Mouse (Mus musculus) CH12.LX (cell line): ENCODE measurements around the gene Lpar3. TPM values are rescaled to one million over a fixed set of nuclear protein-coding genes. Genes with fewer than 3 reads are reported as not detected.

Source experiments
- DNase-seq: peaks from one replicate; pipeline ENCODE4 v3.0.0-alpha.2; 2013; ENCODE audit errors: extremely low read depth
- H3K27ac ChIP-seq: 2 replicates; pipeline ENCODE4 v1.5.1; 2012; ENCODE audit warnings: low read depth, mild to moderate bottlenecking, control low read depth, moderate library complexity; ENCODE audit not compliant: insufficient read depth
- H3K27me3 ChIP-seq: replicated peaks from 2 replicates; pipeline ENCODE3; 2012; ENCODE audit warnings: inconsistent platforms
- H3K36me3 ChIP-seq, 2 experiments: replicated peaks in 1 of 2; 2 replicates each; pipeline versions ENCODE3 to v1.6.1; 2012; ENCODE audit warnings: inconsistent platforms in 1 of 2, low read length in 1 of 2, mild to moderate bottlenecking in 1 of 2, mixed read lengths in 1 of 2, moderate library complexity in 1 of 2; ENCODE audit not compliant: control insufficient read depth in 1 of 2, insufficient read depth in 1 of 2
- H3K4me1 ChIP-seq, 2 experiments: 2 replicates each; pipeline ENCODE4 v1.6.1; 2012; ENCODE audit warnings: inconsistent platforms in 1 of 2, moderate library complexity in 1 of 2; ENCODE audit not compliant: insufficient read depth in 2 of 2, control insufficient read depth in 1 of 2
- H3K4me2 ChIP-seq: 2 replicates; pipeline ENCODE4 v1.6.1; 2012; ENCODE audit warnings: low read depth, mild to moderate bottlenecking, control low read depth; ENCODE audit not compliant: poor library complexity, insufficient read depth, severe bottlenecking
- H3K4me3 ChIP-seq, 3 experiments: fragments of 150-350 bp in 1 of 3; sonication (generic) in 1 of 3; replicated peaks in 1 of 3; 2 replicates each; pipeline versions ENCODE3 to v1.5.1; 2011 to 2012; ENCODE audit warnings: low read depth in 2 of 3, low read length in 2 of 3, mild to moderate bottlenecking in 2 of 3, moderate library complexity in 2 of 3, control low read depth in 1 of 3, improper control_type of control experiment in 1 of 3, inconsistent platforms in 1 of 3, mixed read lengths in 1 of 3; ENCODE audit not compliant: poor library complexity in 1 of 3
- H3K79me2 ChIP-seq: replicated peaks from 2 replicates; pipeline ENCODE4 v1.6.1; 2012; ENCODE audit warnings: mild to moderate bottlenecking, moderate library complexity; ENCODE audit not compliant: control insufficient read depth, poor library complexity, insufficient read depth, severe bottlenecking; ENCODE audit errors: extremely low read depth
- H3K9ac ChIP-seq: 2 replicates; pipeline ENCODE4 v1.6.1; 2012; ENCODE audit warnings: low read depth, mild to moderate bottlenecking, control low read depth, moderate library complexity; ENCODE audit not compliant: insufficient read depth
- H3K9me3 ChIP-seq: replicated peaks from 2 replicates; pipeline ENCODE3; 2012; ENCODE audit warnings: low read length, inconsistent platforms, mixed read lengths
- ELF1 ChIP-seq: IDR thresholded peaks from 2 replicates; pipeline ENCODE4 v1.6.1; 2014; ENCODE audit warnings: low read depth, mild to moderate bottlenecking, inconsistent platforms, low read length, improper control_type of control experiment
- EP300 ChIP-seq: IDR thresholded peaks from 2 replicates; pipeline ENCODE4 v1.6.1; 2011; ENCODE audit warnings: low read length, improper control_type of control experiment
- ETS1 ChIP-seq: conservative IDR thresholded peaks from 2 replicates; pipeline ENCODE4 v1.6.1; 2012; ENCODE audit warnings: low read depth, mild to moderate bottlenecking, inconsistent platforms, low read length, improper control_type of control experiment, moderate library complexity
- HCFC1 ChIP-seq: IDR thresholded peaks from 2 replicates; pipeline ENCODE4 v1.6.1; 2012; ENCODE audit warnings: low read depth, mild to moderate bottlenecking, inconsistent platforms, low read length, improper control_type of control experiment
- IRF4 ChIP-seq: IDR thresholded peaks from 2 replicates; pipeline ENCODE4 v1.6.1; 2014; ENCODE audit warnings: low read depth, mild to moderate bottlenecking, inconsistent platforms, low read length, improper control_type of control experiment
- JUN ChIP-seq: IDR thresholded peaks from 2 replicates; pipeline ENCODE4 v1.6.1; 2011; ENCODE audit warnings: low read depth, mild to moderate bottlenecking, low read length, improper control_type of control experiment, moderate library complexity; ENCODE audit not compliant: insufficient read depth
- JUND ChIP-seq: conservative IDR thresholded peaks from 2 replicates; pipeline ENCODE4 v1.6.1; 2011; ENCODE audit warnings: low read depth, low read length, improper control_type of control experiment
- KAT2A ChIP-seq: IDR thresholded peaks from 2 replicates; pipeline ENCODE4 v1.6.1; 2012; ENCODE audit warnings: low read length, improper control_type of control experiment, inconsistent platforms; ENCODE audit not compliant: insufficient replicate concordance
- MAFK ChIP-seq: IDR thresholded peaks from 2 replicates; pipeline ENCODE4 v1.6.1; 2011; ENCODE audit warnings: low read length, improper control_type of control experiment; ENCODE audit not compliant: insufficient replicate concordance
- MAZ ChIP-seq: IDR thresholded peaks from 2 replicates; pipeline ENCODE4 v1.6.1; 2012; ENCODE audit warnings: low read depth, mild to moderate bottlenecking, inconsistent platforms, low read length, improper control_type of control experiment, moderate library complexity
- MEF2A ChIP-seq: IDR thresholded peaks from 2 replicates; pipeline ENCODE4 v1.6.1; 2014; ENCODE audit warnings: low read depth, mild to moderate bottlenecking, inconsistent platforms, low read length, improper control_type of control experiment, borderline replicate concordance
- SIN3A ChIP-seq: IDR thresholded peaks from 2 replicates; pipeline ENCODE4 v1.6.1; 2012; ENCODE audit warnings: low read length, improper control_type of control experiment, inconsistent platforms
- USF1 ChIP-seq: IDR thresholded peaks from 2 replicates; pipeline ENCODE4 v1.6.1; 2014; ENCODE audit warnings: low read depth, mild to moderate bottlenecking, inconsistent platforms, low read length, improper control_type of control experiment
- ZC3H11A ChIP-seq: IDR thresholded peaks from 2 replicates; pipeline ENCODE4 v1.6.1; 2012; ENCODE audit warnings: low read depth, mild to moderate bottlenecking, inconsistent platforms, low read length, improper control_type of control experiment
- ZMIZ1 ChIP-seq: IDR thresholded peaks from 2 replicates; pipeline ENCODE4 v1.6.1; 2012; ENCODE audit warnings: low read depth, mild to moderate bottlenecking, inconsistent platforms, low read length, improper control_type of control experiment
- ZNF384 ChIP-seq: IDR thresholded peaks from 2 replicates; pipeline ENCODE4 v1.6.1; 2012; ENCODE audit warnings: low read depth, low read length, improper control_type of control experiment, inconsistent platforms
- dilution Hi-C: fragments of 300-500 bp; cut with MboI; formaldehyde crosslinking; loops from 2 replicates; pipeline ENCODE4 v1.14.3; 2020; ENCODE audit warnings: low sequenced_read_pairs; ENCODE audit not compliant: extremely low pct_unique_long_range_greater_than_20kb, extremely low pct_ligation_motif_present
- in situ Hi-C: fragments of 300-500 bp; cut with MboI; formaldehyde crosslinking; loops from 3 replicates; pipeline ENCODE4 v1.14.3; 2019; ENCODE audit warnings: low sequenced_read_pairs, low pct_ligation_motif_present, low pct_unique_long_range_greater_than_20kb, mixed read lengths
- polyA plus RNA-seq: library from polyadenylated mRNA; unstranded; fragments of >175 nt; gene quantifications from 2 replicates; pipeline ENCODE4 v1.2.1, GENCODE M21; 2012; ENCODE audit warnings: low read depth; ENCODE audit not compliant: insufficient read length
- total RNA-seq, 2 experiments: library from RNA; depleted of rRNA; stranded (reverse); fragments of 300-350 nt in 1 of 2; fragments of >200 nt in 1 of 2; gene quantifications; 2 replicates each; pipeline ENCODE4 v1.2.3; 2012 to 2014

Gene Lpar3
- total and polyA plus RNA-seq, 3 experiments = not detected

DNA sequence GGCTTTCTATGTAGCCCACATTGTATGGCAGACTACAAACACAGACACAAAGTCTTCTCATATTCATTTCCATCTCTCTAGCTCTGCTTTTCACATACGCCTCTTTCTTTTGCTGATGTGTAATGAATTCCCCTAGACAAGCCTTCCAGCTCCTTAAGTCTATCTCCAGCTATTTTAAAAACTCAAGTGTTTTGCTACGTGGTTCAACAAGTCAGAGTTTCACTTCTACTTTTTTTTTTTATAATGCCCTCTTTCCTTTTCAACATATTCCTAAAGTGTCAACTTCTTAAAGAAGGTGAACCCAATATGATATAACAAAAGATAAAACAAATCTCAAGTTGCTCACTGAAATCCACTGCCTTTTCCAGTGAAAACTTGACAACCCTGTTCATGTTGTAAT lies 8.8 kb upstream of the Lpar3 start:
- dilution Hi-C loops = no loop called here
- Histone ChIP-seq H3K9ac (no peak overlapping the region; the same call in 1 of the 2 replicates), H3K4me1 (peaks cover 20 to 70% of the 10 kb centered on the region in 2 experiments), H3K4me3 (no peak overlapping the region), H3K79me2 (no peaks in the 10 kb centered on the region), H3K27me3 (peaks cover 2% of the 10 kb centered on the region), H3K4me2 (peak overlapping the region; percentile 80), H3K9me3 (no peaks in the 10 kb centered on the region), H3K36me3 (no peaks in the 10 kb centered on the region), H3K27ac (no peak overlapping the region)
- TF ChIP-seq ZC3H11A (no peak), JUND (peak; percentile 15; the same call in 1 of the 2 replicates), MAZ (no peak), EP300 (peak; percentile 91), IRF4 (peak; percentile 97), KAT2A (no peak), ZNF384 (peak; percentile 97), ETS1 (peak; percentile 54; the same call in 1 of the 2 replicates), USF1 (no peak), MAFK (peak; percentile 59; the same call in 1 of the 2 replicates), JUN (0 out of 2 replicates have a peak, but pooled peaks have one; percentile 10)
- DNase-seq = peak; percentile 66
- in situ Hi-C loops = no loop called here

DNA sequence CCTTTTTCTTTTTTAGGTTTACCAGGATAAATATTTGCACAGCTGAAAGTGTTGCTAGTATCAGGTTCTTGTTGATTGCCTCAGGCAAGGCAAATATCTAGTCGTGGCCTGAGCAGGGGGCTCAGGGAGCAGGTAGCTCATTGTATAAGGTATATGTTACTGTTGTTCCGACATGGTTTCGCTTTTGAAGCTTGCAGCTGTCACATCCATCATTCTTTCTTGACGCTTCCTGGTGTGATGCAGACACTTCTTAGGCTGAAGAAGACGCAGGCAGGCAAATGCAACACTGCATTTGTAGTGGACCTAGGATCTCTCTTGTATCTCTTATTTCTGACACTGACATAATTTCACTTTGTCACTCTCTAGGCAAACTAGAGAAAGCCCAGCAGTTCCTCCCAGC lies 7.4 kb upstream of the Lpar3 start:
- no peaks in the 10 kb centered on the region for H3K27me3 ChIP-seq
- peak overlapping the region; percentile 80 for H3K4me2 ChIP-seq
- TF ChIP-seq SIN3A = peak; percentile 15; the same call in 1 of the 2 replicates
- peak; percentile 50; the same call in 1 of the 2 replicates for TF ChIP-seq ELF1
- no peak for TF ChIP-seq HCFC1
- TF ChIP-seq ZMIZ1 = no peak
- peak; percentile 5; the same call in 1 of the 2 replicates for TF ChIP-seq MEF2A
- H3K79me2 ChIP-seq = no peaks in the 10 kb centered on the region
- peak overlapping the region; percentile 30; the same call in 1 of the 2 replicates for H3K9ac ChIP-seq
- no peak overlapping the region for H3K4me3 ChIP-seq
- H3K4me1 ChIP-seq = peaks cover 22 to 68% of the 10 kb centered on the region in 2 experiments
- H3K36me3 ChIP-seq = no peaks in the 10 kb centered on the region
- no peak overlapping the region for H3K27ac ChIP-seq
- dilution Hi-C loops (no loop called here), in situ Hi-C loops (no loop called here)
- DNase-seq = no peak
- H3K9me3 ChIP-seq = no peaks in the 10 kb centered on the region
